Mouse (Mus musculus) bone marrow macrophage, adult 2 months (primary cell): ENCODE data around the gene Dcps.

Experiments
- CTCF ChIP-seq: IDR thresholded peaks from 2 replicates; pipeline ENCODE4 v1.5.1; 2012; ENCODE audit warnings: low read depth, mild to moderate bottlenecking, low read length, moderate library complexity
- POLR2A ChIP-seq: IDR thresholded peaks from 2 replicates; pipeline ENCODE4 v1.6.1; 2012; ENCODE audit warnings: mild to moderate bottlenecking, low read depth, low read length, borderline replicate concordance

DNA sequence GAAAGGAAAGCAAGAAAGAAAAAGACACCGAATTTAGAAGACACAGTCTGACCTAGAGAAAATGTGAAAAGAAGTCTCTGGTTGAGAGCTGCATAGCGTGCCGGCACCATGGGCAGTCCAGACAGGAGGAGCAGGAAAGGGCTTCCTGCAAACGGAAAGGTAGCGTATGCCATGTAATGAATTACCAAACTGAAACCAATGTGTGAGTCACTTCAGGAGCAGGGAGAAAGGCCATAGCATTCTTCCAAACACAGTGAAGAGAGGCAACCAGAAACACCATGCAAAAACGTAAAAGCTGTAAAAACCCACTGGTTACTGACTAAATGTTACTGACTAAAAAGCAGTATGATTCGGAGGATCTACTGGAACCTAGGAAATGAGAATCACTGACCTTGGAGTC lies 14.1 kb downstream of the Dcps start:
- TF ChIP-seq POLR2A (no peak), CTCF (no peak)
